Mouse (Mus musculus): ENCODE data around the gene Dtx2. TPM values are rescaled to one million over a fixed set of nuclear protein-coding genes. Genes with fewer than 3 reads are reported as not detected.

Gene Dtx2
- total RNA-seq (2021): 1 to 10 TPM; 8.0 to 9.5 TPM
- long read RNA-seq, experiment 1, partial matches to known transcripts: 0 of 10 reads
- long read RNA-seq, experiment 1, other reads (novel, unspliced or antisense): 4 of 10 reads
- long read RNA-seq, experiment 2, transcript Dtx2-204 (10 exons, 2,493 nt): major isoform, 5 of 10 reads
- long read RNA-seq, experiment 2, partial matches to known transcripts: 1 of 10 reads
- long read RNA-seq, experiment 2, other reads (novel, unspliced or antisense): 3 of 10 reads

GRCm38 (mm10) chr5:135994725-135995687, at the start of gene Dtx2:
Dtx2 (plus strand) TSS chr5:135994800.
- peak within 1 kb of the TSS; percentile 85 for H3K27ac ChIP-seq
- TF ChIP-seq CTCF (IDR thresholded peaks at IDR 0.05): peak; percentile 40
- intact Hi-C loops (cut with DNase I): no loop called here
- peak within 1 kb of the TSS; percentile 81 for H3K4me3 ChIP-seq
- peak; percentile 88 to 89 for DNase-seq (ENCODE audit: extremely low spot score in 1 of 2, low spot score in 2 of 2)

GRCm38 (mm10) chr5:135945916-135946408, 48.6 kb upstream of the Dtx2 start:
- intact Hi-C loops (cut with DNase I): no loop called here
- no peak for TF ChIP-seq CTCF (IDR thresholded peaks at IDR 0.05)
- H3K27ac ChIP-seq: no peak overlapping the region
- H3K4me3 ChIP-seq: no peak overlapping the region
- no peak for DNase-seq (ENCODE audit: extremely low spot score in 1 of 2, low spot score in 2 of 2)

- intact Hi-C loops (cut with DNase I): no loop called here
- TF ChIP-seq CTCF (IDR thresholded peaks at IDR 0.05): no peak
- no peak overlapping the region for H3K27ac ChIP-seq
- DNase-seq (ENCODE audit: extremely low spot score in 1 of 2, low spot score in 2 of 2): no peak
- H3K4me3 ChIP-seq: no peak overlapping the region
Observed at GRCm38 (mm10) chr5:135946621-135947020, 48.0 kb upstream of the Dtx2 start.

- Histone ChIP-seq H3K4me3 (no peak overlapping the region), H3K27ac (no peak overlapping the region)
- TF ChIP-seq CTCF (IDR thresholded peaks at IDR 0.05): no peak
- DNase-seq (ENCODE audit: extremely low spot score in 1 of 2, low spot score in 2 of 2): peak in 1 of 2 experiments; percentile 21
- intact Hi-C loops (cut with DNase I): no loop called here
Observed at GRCm38 (mm10) chr5:135950710-135951412, 43.7 kb upstream of the Dtx2 start.

- DNase-seq (ENCODE audit: extremely low spot score in 1 of 2, low spot score in 2 of 2): no peak
- no peak overlapping the region for H3K27ac ChIP-seq
- no peak for TF ChIP-seq CTCF (IDR thresholded peaks at IDR 0.05)
- no peak overlapping the region for H3K4me3 ChIP-seq
- intact Hi-C loops (cut with DNase I): no loop called here
Observed at GRCm38 (mm10) chr5:135951660-135952059, 42.9 kb upstream of the Dtx2 start.

- no peak overlapping the region for H3K4me3 ChIP-seq
- intact Hi-C loops (cut with DNase I): no loop called here
- H3K27ac ChIP-seq: no peak overlapping the region
- DNase-seq (ENCODE audit: extremely low spot score in 1 of 2, low spot score in 2 of 2): no peak
- TF ChIP-seq CTCF (IDR thresholded peaks at IDR 0.05): no peak
Observed at GRCm38 (mm10) chr5:135952830-135953229, 41.8 kb upstream of the Dtx2 start.

- intact Hi-C loops (cut with DNase I): loop anchor here (1.0 kb wide), 1 partner anchor 22 kb away; the partner anchor contains the start of gene Ywhag
- no peak for TF ChIP-seq CTCF (IDR thresholded peaks at IDR 0.05)
- Histone ChIP-seq H3K4me3 (peak overlapping the region; percentile 36; the same call in 1 of the 2 replicates), H3K27ac (peak overlapping the region; percentile 83)
- DNase-seq (ENCODE audit: extremely low spot score in 1 of 2, low spot score in 2 of 2): no peak
Observed at GRCm38 (mm10) chr5:135956300-135957206, 38.0 kb upstream of the Dtx2 start.

- TF ChIP-seq CTCF (IDR thresholded peaks at IDR 0.05): no peak
- peak; percentile 84 to 93 for DNase-seq (ENCODE audit: extremely low spot score in 1 of 2, low spot score in 2 of 2)
- peak overlapping the region; percentile 83 for H3K27ac ChIP-seq
- intact Hi-C loops (cut with DNase I): loop anchor here (1.0 kb wide), 1 partner anchor 23 kb away; the partner anchor contains the start of gene Ywhag
- peak overlapping the region; percentile 36 for H3K4me3 ChIP-seq
Observed at GRCm38 (mm10) chr5:135957207-135957974, 37.2 kb upstream of the Dtx2 start.

- intact Hi-C loops (cut with DNase I): no loop called here
- Histone ChIP-seq H3K27ac (peak overlapping the region; percentile 76; the same call in 1 of the 2 replicates), H3K4me3 (no peak overlapping the region)
- DNase-seq (ENCODE audit: extremely low spot score in 1 of 2, low spot score in 2 of 2): no peak
- TF ChIP-seq CTCF (IDR thresholded peaks at IDR 0.05): no peak
Observed at GRCm38 (mm10) chr5:135958367-135958766, 36.2 kb upstream of the Dtx2 start.

GRCm38 (mm10) chr5:135959911-135960310, 34.7 kb upstream of the Dtx2 start:
- H3K4me3 ChIP-seq: no peak overlapping the region
- intact Hi-C loops (cut with DNase I): no loop called here
- H3K27ac ChIP-seq: no peak overlapping the region
- DNase-seq (ENCODE audit: extremely low spot score in 1 of 2, low spot score in 2 of 2): no peak
- TF ChIP-seq CTCF (IDR thresholded peaks at IDR 0.05): no peak

Measured in left cerebral cortex, adult 2 months (tissue).